Comparison of ENCODE assay signal across 11 mouse cellular contexts in genomic region chr15:97727048-97727447, GRCm38 (mm10). TPM values are rescaled to one million over a fixed set of nuclear protein-coding genes. Genes with fewer than 3 reads are reported as not detected.
DNase-seq lines count a peak whose midpoint lies in the region; ATAC-seq and TF ChIP-seq lines count a peak whose summit lies in the region.
"Had no signal": no experiment of that assay in that cellular context is flagged by ENCODE, and none has a peak within 500 bp of the region (broad histone marks: within the 10 kb centered on the region; RNA-seq: fewer than 3 reads in every experiment).

No protein-coding gene starts in this region.

- no peaks in the 10 kb centered on the region for H3K27me3 ChIP-seq in splenic B cell, adult 2 months (ENCODE audit: control insufficient read depth, insufficient read depth, low read length, poor library complexity, severe bottlenecking)
- H3K27me3 ChIP-seq in forebrain, embryonic 16.5 days (replicated peaks; ENCODE audit: control insufficient read depth, insufficient read depth, low read length), result no peaks in the 10 kb centered on the region
- H3K27me3 ChIP-seq in kidney, embryonic 16.5 days (ENCODE audit: insufficient read depth, low read length), result no peaks in the 10 kb centered on the region
- no peaks in the 10 kb centered on the region for H3K27me3 ChIP-seq in kidney, embryonic 15.5 days
- H3K27me3 ChIP-seq: heart, embryonic 15.5 days had no signal

- H3K4me2 ChIP-seq in forebrain, embryonic 16.5 days (ENCODE audit: low read length), result no peak overlapping the region
- no peak overlapping the region for H3K4me2 ChIP-seq in kidney, embryonic 16.5 days (replicated peaks; ENCODE audit: low read depth, low read length)
- H3K4me2 ChIP-seq in kidney, embryonic 15.5 days, result no peak overlapping the region
- H3K4me2 ChIP-seq: heart, embryonic 15.5 days had no signal

- peak overlapping the region; percentile 80; the same call in 1 of the 2 replicates for H3K27ac ChIP-seq in layer of hippocampus, adult 2 months
- H3K27ac ChIP-seq in bone marrow, adult 2 months (ENCODE audit: control insufficient read depth, insufficient read depth, low read depth, low read length, poor library complexity), result peak overlapping the region; percentile 3; the same call in 1 of the 2 replicates
- H3K27ac ChIP-seq in forebrain, embryonic 16.5 days (ENCODE audit: low read length), result no peak overlapping the region
- H3K27ac ChIP-seq in kidney, embryonic 16.5 days (ENCODE audit: low read length), result no peak overlapping the region
- no peak overlapping the region for H3K27ac ChIP-seq in kidney, embryonic 15.5 days
- H3K27ac ChIP-seq: heart, embryonic 15.5 days; kidney, postnatal 0 days; limb, embryonic 10.5 days had no signal

- H3K9ac ChIP-seq in forebrain, embryonic 16.5 days (replicated peaks; ENCODE audit: low read depth, low read length), result no peak overlapping the region
- H3K9ac ChIP-seq in kidney, embryonic 16.5 days (replicated peaks; ENCODE audit: low read length), result no peak overlapping the region
- H3K9ac ChIP-seq in kidney, embryonic 15.5 days, result no peak overlapping the region
- H3K9ac ChIP-seq: heart, embryonic 15.5 days had no signal

- no peak for DNase-seq in layer of hippocampus, adult 2 months (ENCODE audit: low spot score in 2 of 2)
- DNase-seq in layer of hippocampus, adult 18-20 months (ENCODE audit: low spot score in 2 of 2), result no peak
- peak; percentile 46 for DNase-seq in induced T-regulatory cell, adult 2 months (ENCODE audit: low read depth)
- DNase-seq in splenic B cell, adult 2 months (ENCODE audit: low read depth, low spot score), result peak; percentile 48

- H3K36me3 ChIP-seq in splenic B cell, adult 2 months (ENCODE audit: control insufficient read depth, insufficient read depth, low read length, poor library complexity, severe bottlenecking), result no peaks in the 10 kb centered on the region
- no peaks in the 10 kb centered on the region for H3K36me3 ChIP-seq in forebrain, embryonic 16.5 days (ENCODE audit: control insufficient read depth, insufficient read depth)
- H3K36me3 ChIP-seq in kidney, embryonic 16.5 days (ENCODE audit: insufficient read depth, low read length), result no peaks in the 10 kb centered on the region
- no peaks in the 10 kb centered on the region for H3K36me3 ChIP-seq in kidney, embryonic 15.5 days
- H3K36me3 ChIP-seq: heart, embryonic 15.5 days; limb, embryonic 10.5 days had no signal

- H3K4me3 ChIP-seq in layer of hippocampus, adult 2 months, result no peak overlapping the region
- H3K4me3 ChIP-seq in bone marrow, adult 2 months (replicated peaks; ENCODE audit: control insufficient read depth, low read depth, low read length), result no peak overlapping the region
- no peak overlapping the region for H3K4me3 ChIP-seq in forebrain, embryonic 16.5 days (replicated peaks; ENCODE audit: low read length)
- H3K4me3 ChIP-seq in kidney, embryonic 16.5 days (ENCODE audit: low read length), result no peak overlapping the region
- no peak overlapping the region for H3K4me3 ChIP-seq in kidney, embryonic 15.5 days (replicated peaks)
- H3K4me3 ChIP-seq: heart, embryonic 15.5 days; limb, embryonic 10.5 days had no signal

- TF ChIP-seq CTCF in layer of hippocampus, adult 2 months (conservative IDR thresholded peaks at IDR 0.05), result no peak
- TF ChIP-seq CTCF in bone marrow, adult 2 months (IDR thresholded peaks at IDR 0.05; ENCODE audit: control insufficient read depth, insufficient read depth, low read length), result no peak

- TF ChIP-seq POLR2A in bone marrow, adult 2 months (IDR thresholded peaks at IDR 0.05; ENCODE audit: borderline replicate concordance, control insufficient read depth, low read depth, low read length), result no peak

- peaks cover 7% of the 10 kb centered on the region for H3K4me1 ChIP-seq in bone marrow, adult 2 months (ENCODE audit: control insufficient read depth, insufficient read depth, low read length)
- H3K4me1 ChIP-seq in forebrain, embryonic 16.5 days (replicated peaks; ENCODE audit: control insufficient read depth, insufficient read depth, low read length), result no peaks in the 10 kb centered on the region
- peaks cover 6% of the 10 kb centered on the region; the same call in 1 of the 2 replicates for H3K4me1 ChIP-seq in kidney, embryonic 16.5 days (ENCODE audit: insufficient read depth, low read length)
- peaks cover 12% of the 10 kb centered on the region for H3K4me1 ChIP-seq in kidney, embryonic 15.5 days

- H3K9me3 ChIP-seq in forebrain, embryonic 16.5 days (ENCODE audit: control insufficient read depth, low read length), result no peaks in the 10 kb centered on the region
- no peaks in the 10 kb centered on the region for H3K9me3 ChIP-seq in kidney, embryonic 16.5 days (ENCODE audit: low read length)
- H3K9me3 ChIP-seq in kidney, embryonic 15.5 days (replicated peaks), result no peaks in the 10 kb centered on the region; the same call in 1 of the 2 replicates
- H3K9me3 ChIP-seq: heart, embryonic 15.5 days; limb, embryonic 10.5 days had no signal

- WGBS in bone marrow, adult 2 months, result 6% methylated on average over 8 of the region's 8 CpGs
- 82% methylated on average over 8 of the region's 8 CpGs for WGBS in forebrain, embryonic 16.5 days
- 70% methylated on average over 8 of the region's 8 CpGs for WGBS in kidney, embryonic 16.5 days
- WGBS in kidney, embryonic 15.5 days, result 69% methylated on average over 8 of the region's 8 CpGs

- no peak for ATAC-seq in forebrain, embryonic 16.5 days
- no peak for ATAC-seq in kidney, embryonic 16.5 days (ENCODE audit: low FRiP score, low TSS enrichment)
- no peak for ATAC-seq in kidney, embryonic 15.5 days (replicated peaks; ENCODE audit: low FRiP score)

RNA-seq across cellular contexts. Expression of gene Endou, which starts 4.1 kb away (rescaled TPM):
- under 1 TPM; 0.59 to 0.96 TPM for total RNA-seq in layer of hippocampus, adult 2 months (2021)
- 1 to 10 TPM; 1.2 TPM for total RNA-seq in layer of hippocampus, adult 18-20 months (2021)
- 2.3 and 7.3 TPM in 2 replicates for polyA plus RNA-seq in bone marrow, adult 2 months (2011; ENCODE audit: insufficient read depth, insufficient read length, low replicate concordance, missing spikeins)
- polyA plus RNA-seq in forebrain, embryonic 16.5 days (2015; fragmentation: Nextera tagmentation; extraction: Ambion mirVana), result 0.18 and 0.42 TPM in 2 replicates
- polyA plus RNA-seq in kidney, embryonic 16.5 days (2015; fragmentation: Nextera tagmentation; extraction: Ambion mirVana), result 0.45 and 0.60 TPM in 2 replicates
- 0.36 and 0.85 TPM in 2 replicates for polyA plus RNA-seq in kidney, embryonic 15.5 days (2015; fragmentation: Nextera tagmentation; extraction: Ambion mirVana)

RNA-seq across cellular contexts. Expression of gene Rpap3, which starts 21.4 kb away (rescaled TPM):
- total RNA-seq in layer of hippocampus, adult 2 months (2021), result 10 to 100 TPM; 25.6 to 25.9 TPM
- total RNA-seq in layer of hippocampus, adult 18-20 months (2021), result 10 to 100 TPM; 21.2 to 22.8 TPM
- polyA plus RNA-seq in bone marrow, adult 2 months (2011; ENCODE audit: insufficient read depth, insufficient read length, low replicate concordance, missing spikeins), result 6.8 and 13.5 TPM in 2 replicates
- 31.7 and 35.5 TPM in 2 replicates for polyA plus RNA-seq in forebrain, embryonic 16.5 days (2015; fragmentation: Nextera tagmentation; extraction: Ambion mirVana)
- 31.0 and 33.0 TPM in 2 replicates for polyA plus RNA-seq in kidney, embryonic 16.5 days (2015; fragmentation: Nextera tagmentation; extraction: Ambion mirVana)
- 29.5 and 33.8 TPM in 2 replicates for polyA plus RNA-seq in kidney, embryonic 15.5 days (2015; fragmentation: Nextera tagmentation; extraction: Ambion mirVana)

RNA-seq across cellular contexts. Expression of gene Rapgef3, which starts 40.7 kb away (rescaled TPM):
- 10 to 100 TPM; 45.5 to 46.8 TPM for total RNA-seq in layer of hippocampus, adult 2 months (2021)
- total RNA-seq in layer of hippocampus, adult 18-20 months (2021), result 10 to 100 TPM; 50.0 to 52.0 TPM
- 15.3 and 17.0 TPM in 2 replicates for polyA plus RNA-seq in bone marrow, adult 2 months (2011; ENCODE audit: insufficient read depth, insufficient read length, low replicate concordance, missing spikeins)
- polyA plus RNA-seq in forebrain, embryonic 16.5 days (2015; fragmentation: Nextera tagmentation; extraction: Ambion mirVana), result 8.9 and 13.3 TPM in 2 replicates
- polyA plus RNA-seq in kidney, embryonic 16.5 days (2015; fragmentation: Nextera tagmentation; extraction: Ambion mirVana), result 36.3 and 36.4 TPM in 2 replicates
- polyA plus RNA-seq in kidney, embryonic 15.5 days (2015; fragmentation: Nextera tagmentation; extraction: Ambion mirVana), result 23.0 and 29.7 TPM in 2 replicates

RNA-seq across cellular contexts. Expression of gene Slc48a1, which starts 51.3 kb away (rescaled TPM):
- total RNA-seq in layer of hippocampus, adult 2 months (2021), result 100 to 1,000 TPM; 133 to 135 TPM
- total RNA-seq in layer of hippocampus, adult 18-20 months (2021), result 100 to 1,000 TPM; 138 to 140 TPM
- 62.3 and 67.5 TPM in 2 replicates for polyA plus RNA-seq in bone marrow, adult 2 months (2011; ENCODE audit: insufficient read depth, insufficient read length, low replicate concordance, missing spikeins)
- polyA plus RNA-seq in forebrain, embryonic 16.5 days (2015; fragmentation: Nextera tagmentation; extraction: Ambion mirVana), result 72.9 and 78.2 TPM in 2 replicates
- polyA plus RNA-seq in kidney, embryonic 16.5 days (2015; fragmentation: Nextera tagmentation; extraction: Ambion mirVana), result 81.7 and 81.9 TPM in 2 replicates
- 57.5 and 58.8 TPM in 2 replicates for polyA plus RNA-seq in kidney, embryonic 15.5 days (2015; fragmentation: Nextera tagmentation; extraction: Ambion mirVana)

Comparison
In these comparisons a context has a peak if more than half of its experiments do, and no peak if none do; other contexts are left out.
1. DNase-seq: peak in induced T-regulatory cell, adult 2 months (single experiment) and splenic B cell, adult 2 months (single experiment); none in layer of hippocampus, adult 2 months (0 of 2) and layer of hippocampus, adult 18-20 months (0 of 2).
2. H3K27ac ChIP-seq: peak in layer of hippocampus, adult 2 months (single experiment) and bone marrow, adult 2 months (single experiment); none in forebrain, embryonic 16.5 days (single experiment), kidney, embryonic 16.5 days (single experiment) and kidney, embryonic 15.5 days (single experiment).